Mouse (Mus musculus): Measurements from ENCODE around the gene Kctd5.

GRCm38 (mm10) chr17:24020696-24021095, 52.6 kb downstream of the Kctd5 start:
- TF ChIP-seq CTCF (IDR thresholded peaks at IDR 0.05; ENCODE audit: insufficient read depth, low read length) (no peak), POLR2A (IDR thresholded peaks at IDR 0.05; ENCODE audit: borderline replicate concordance, extremely low read depth, low read depth, low read length) (no peak)

All from lung, adult 2 months (tissue).